Mouse (Mus musculus) adrenal gland, postnatal 10 days (tissue): ENCODE measurements around the gene Gm7970. TPM values are rescaled to one million over a fixed set of nuclear protein-coding genes. Genes with fewer than 3 reads are reported as not detected.
"Not testable (repeated sequence)": the region's sequence is repeated elsewhere in the genome, so short reads cannot be mapped to it uniquely, and the experiment has no call there.

Source experiments
- DNase-seq: peaks from one replicate; pipeline ENCODE4 v3.0.0; 2021; ENCODE audit warnings: mixed read lengths
- long read RNA-seq, 2 experiments: library from polyadenylated mRNA; stranded (forward); transcript quantifications; one replicate each; pipeline ENCODE4 v2.0.0; 2021
- total RNA-seq, 2 experiments: library from RNA; stranded (reverse); gene quantifications; 2 replicates each; pipeline ENCODE4 v1.2.3; 2021

Gene Gm7970
- total RNA-seq: not detected
- long read RNA-seq, experiment 1: 0 reads
- long read RNA-seq, experiment 2: 0 reads

GRCm38 (mm10) chr14:41555483-41555882 lies at the start of gene Gm7970:
Gene Gm7970 (minus strand): TSS chr14:41555583.
- not testable (repeated sequence) for DNase-seq

GRCm38 (mm10) chr14:41600935-41601334 lies 45.6 kb upstream of the Gm7970 start:
- DNase-seq: not testable (repeated sequence)

- not testable (repeated sequence) for DNase-seq
These were observed 31.0 kb upstream of the Gm7970 start for GRCm38 (mm10) chr14:41586346-41586745.

GRCm38 (mm10) chr14:41572911-41573310 lies 17.5 kb upstream of the Gm7970 start, which contains the start of gene 1700049E17Rik2:
Gene 1700049E17Rik2 (plus strand): TSS chr14:41573211.
- not testable (repeated sequence) for DNase-seq

GRCm38 (mm10) chr14:41524695-41525094 lies 30.7 kb downstream of the Gm7970 start:
- DNase-seq: not testable (repeated sequence)

- peak; percentile 4 for DNase-seq
These were observed 34.7 kb downstream of the Gm7970 start for GRCm38 (mm10) chr14:41520683-41521082.

Other genes with a start within 250 kb of the Gm7970 start
- not detected for gene Gm5798, start 207.0 kb downstream of the Gm7970 start, total RNA-seq
- not detected for gene Gm7945, start 169.2 kb downstream of the Gm7970 start, total RNA-seq
- gene Gm6482, start 147.3 kb downstream of the Gm7970 start, total RNA-seq: not detected
- not detected for gene Gm7954, start 102.1 kb downstream of the Gm7970 start, total RNA-seq
- gene Gm3486, start 66.1 kb downstream of the Gm7970 start, total RNA-seq: not detected
- not detected for gene 1700049E17Rik2, start 17.6 kb upstream of the Gm7970 start, total RNA-seq
- not detected for gene Gm3072, start 69.0 kb upstream of the Gm7970 start, total RNA-seq
- gene Gm3676, start 90.9 kb upstream of the Gm7970 start, total RNA-seq: not detected
- gene Gm8068, start 146.3 kb upstream of the Gm7970 start, total RNA-seq: not detected
- gene Gm7929, start 195.0 kb upstream of the Gm7970 start, total RNA-seq: not detected
- gene Gm47189, start 216.9 kb upstream of the Gm7970 start, total RNA-seq: not detected